Mouse (Mus musculus) testis, adult 2 months (tissue): ENCODE results near the gene Retreg3.

Source experiments
- CTCF ChIP-seq: fragments of 200-500 bp; IDR thresholded peaks from 2 replicates; pipeline ENCODE4 v1.5.1; 2012; ENCODE audit warnings: low read depth, mild to moderate bottlenecking, inconsistent platforms, low read length, moderate library complexity; ENCODE audit not compliant: control insufficient read depth, insufficient read depth, insufficient replicate concordance
- POLR2A ChIP-seq: fragments of 200-500 bp; IDR thresholded peaks from 2 replicates; pipeline ENCODE4 v1.6.1; 2012; ENCODE audit warnings: low read depth, mild to moderate bottlenecking, inconsistent platforms, low read length, moderate library complexity; ENCODE audit not compliant: control insufficient read depth

DNA sequence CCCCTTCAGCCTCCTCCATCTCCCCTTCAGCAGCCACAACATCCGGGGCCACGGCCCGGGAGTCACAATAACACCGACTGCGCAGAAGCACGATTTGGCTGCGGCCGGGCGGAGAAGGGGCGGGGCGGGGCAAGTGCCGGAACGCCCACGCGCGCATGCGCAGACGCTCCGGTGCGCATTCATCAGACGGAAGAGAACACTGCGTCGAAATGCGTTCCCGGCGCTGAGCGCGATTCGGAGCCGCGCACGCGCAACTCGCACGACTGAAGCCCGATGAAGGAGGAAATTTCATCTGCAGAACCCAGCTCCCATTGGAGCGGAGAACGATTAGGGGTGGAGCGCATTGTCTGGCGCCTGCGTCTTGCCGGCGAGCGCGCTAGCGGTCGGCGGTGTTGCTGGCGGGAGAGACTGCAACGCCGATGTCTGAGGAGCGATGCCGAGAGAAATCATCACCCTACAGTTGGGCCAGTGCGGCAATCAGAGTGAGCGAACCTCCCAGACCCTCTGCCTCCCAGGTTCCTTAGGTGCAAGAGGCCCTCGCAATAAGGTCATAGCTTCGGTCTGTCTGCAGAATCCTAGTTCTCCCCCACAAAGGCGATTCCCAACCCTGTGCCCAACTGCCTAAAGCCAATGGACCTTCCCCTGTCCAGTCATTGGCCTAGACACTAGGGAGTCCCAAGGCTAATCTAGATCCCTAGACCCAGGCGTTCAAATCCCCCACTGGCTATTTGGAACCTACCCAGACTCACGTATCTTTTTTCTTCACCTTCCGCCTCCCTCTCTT lies at the start of gene Retreg3, which contains the start of gene Tubg1:
- no peak for TF ChIP-seq CTCF
- TF ChIP-seq POLR2A, result peak; percentile 93
